Mouse (Mus musculus): Measurements from ENCODE around the gene Thrsp. TPM values are rescaled to one million over a fixed set of nuclear protein-coding genes. Genes with fewer than 3 reads are reported as not detected.

Thrsp gene
- polyA plus RNA-seq, 1 experiment from 2014 or later = 2.1 TPM

DNA sequence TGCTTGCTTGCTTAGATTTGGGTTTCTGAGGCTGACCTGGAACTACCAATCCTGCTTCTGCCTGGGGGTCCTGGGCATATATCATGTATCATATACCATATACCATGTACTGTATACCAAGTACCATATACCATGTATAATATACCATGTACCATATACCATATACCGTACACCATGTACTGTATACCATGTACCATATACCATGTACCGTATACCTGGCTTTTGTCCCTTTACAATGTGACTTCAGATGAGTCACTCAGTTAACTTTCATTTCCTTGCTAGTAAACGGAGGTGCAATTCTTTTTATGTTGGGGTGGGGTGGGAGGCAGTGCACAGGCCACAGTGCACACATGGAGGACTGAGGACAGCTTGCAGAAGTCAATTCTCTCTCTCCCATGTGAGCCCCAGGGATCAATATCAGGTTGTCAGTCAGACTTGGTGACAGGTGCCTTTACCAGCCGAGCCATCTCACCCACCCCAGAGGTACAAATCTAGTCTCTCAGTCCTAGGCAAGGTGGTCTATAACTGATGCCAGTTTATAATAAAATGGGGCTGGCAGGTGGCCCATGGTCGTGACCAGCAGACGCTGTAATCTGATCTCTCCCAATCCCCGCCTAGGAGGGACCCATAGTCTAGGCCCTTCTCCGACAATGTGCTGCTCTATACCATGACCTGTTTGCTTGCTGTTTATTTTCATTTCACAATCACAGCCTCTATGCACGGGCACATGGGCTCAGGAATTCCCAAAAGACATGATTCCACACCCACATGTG is 2.4 kb downstream of the Thrsp start:
- Histone ChIP-seq H3K27me3 (replicated peaks) (no peaks in the 10 kb centered on the region), H3K4me1 (peaks cover 5% of the 10 kb centered on the region; the same call in 1 of the 2 replicates), H3K9ac (replicated peaks) (no peak overlapping the region), H3K4me3 (replicated peaks) (no peak overlapping the region), H3K4me2 (no peak overlapping the region), H3K36me3 (peaks cover 18% of the 10 kb centered on the region), H3K9me3 (replicated peaks) (no peaks in the 10 kb centered on the region), H3K27ac (replicated peaks) (no peak overlapping the region)
- 68% methylated on average over 9 of the region's 9 CpGs for WGBS
- no peak for ATAC-seq (ENCODE audit: low FRiP score)

DNA sequence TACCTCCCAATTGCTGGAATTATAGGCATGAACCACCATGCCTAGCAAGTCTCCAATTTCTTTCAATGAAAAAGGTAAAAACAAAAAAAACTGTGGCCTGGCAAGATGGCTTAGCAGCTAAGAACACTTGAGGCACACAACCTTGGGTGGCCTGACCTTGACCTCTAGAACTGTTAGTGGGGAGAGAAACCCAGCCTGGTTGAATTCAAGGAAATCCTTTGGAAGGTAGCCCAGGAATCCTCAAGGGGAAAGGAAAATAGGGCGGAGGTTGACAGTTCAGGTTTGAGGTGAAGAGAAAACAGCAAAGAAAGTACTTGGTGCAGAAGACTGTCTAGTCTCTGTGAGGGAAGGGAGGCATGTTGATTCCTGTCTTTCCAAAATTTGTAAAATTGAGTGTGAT is 3.1 kb downstream of the Thrsp start:
- Histone ChIP-seq H3K27me3 (replicated peaks) (no peaks in the 10 kb centered on the region), H3K9ac (replicated peaks) (no peak overlapping the region), H3K4me3 (replicated peaks) (no peak overlapping the region), H3K4me2 (no peak overlapping the region), H3K9me3 (replicated peaks) (no peaks in the 10 kb centered on the region), H3K27ac (replicated peaks) (no peak overlapping the region), H3K4me1 (peaks cover 5% of the 10 kb centered on the region; the same call in 1 of the 2 replicates), H3K36me3 (peaks cover 25% of the 10 kb centered on the region)
- WGBS = 80% methylated on average over 1 of the region's 1 CpGs
- ATAC-seq (ENCODE audit: low FRiP score) = no peak

DNA sequence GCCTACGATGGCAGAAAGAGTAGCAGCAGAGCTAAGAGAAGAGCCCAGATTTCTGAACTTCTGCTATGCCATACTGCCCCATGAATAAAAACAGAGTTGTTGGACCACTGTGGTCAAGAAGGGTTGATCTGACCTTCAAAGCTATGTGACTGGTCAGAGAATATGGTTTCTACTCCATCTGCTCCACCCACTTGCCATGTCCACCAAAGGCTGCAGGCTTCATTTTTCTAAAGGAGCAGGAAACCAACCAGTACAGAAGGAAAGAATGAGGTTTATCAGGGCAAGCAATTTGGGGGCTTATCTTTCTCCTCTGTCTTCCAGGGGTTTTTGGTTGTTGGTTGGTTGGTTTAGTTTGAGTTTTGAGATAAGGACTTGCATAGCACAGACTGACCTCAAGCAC is 3.5 kb downstream of the Thrsp start:
- WGBS = 92% methylated on average over 1 of the region's 1 CpGs
- no peaks in the 10 kb centered on the region for H3K27me3 ChIP-seq (replicated peaks)
- peaks cover 5% of the 10 kb centered on the region; the same call in 1 of the 2 replicates for H3K4me1 ChIP-seq
- no peak overlapping the region for H3K4me2 ChIP-seq
- H3K9me3 ChIP-seq (replicated peaks) = no peaks in the 10 kb centered on the region
- H3K36me3 ChIP-seq = peaks cover 29% of the 10 kb centered on the region
- H3K4me3 ChIP-seq (replicated peaks) = no peak overlapping the region
- no peak for ATAC-seq (ENCODE audit: low FRiP score)
- no peak overlapping the region for H3K9ac ChIP-seq (replicated peaks)
- no peak overlapping the region for H3K27ac ChIP-seq (replicated peaks)

DNA sequence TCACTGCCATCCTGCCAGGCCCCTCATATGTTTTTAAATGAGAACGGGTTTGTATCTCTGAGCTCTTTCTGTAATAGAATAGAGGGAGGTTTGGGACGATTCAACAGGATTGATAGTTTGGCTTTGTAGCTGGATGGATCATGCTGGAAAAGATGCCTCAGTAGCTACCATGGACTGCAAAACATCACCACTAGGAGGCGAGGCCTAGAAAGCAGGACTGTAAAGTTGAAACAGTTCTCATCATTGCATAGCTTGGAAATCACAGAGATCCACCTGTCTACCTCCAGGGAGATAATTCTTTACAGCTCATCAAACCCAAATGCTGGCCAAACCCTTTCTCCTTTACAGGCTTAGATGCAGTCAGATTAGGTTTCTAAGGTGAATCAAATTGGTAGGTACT is 6.0 kb downstream of the Thrsp start:
- no peaks in the 10 kb centered on the region; the same call in 1 of the 2 replicates for H3K4me1 ChIP-seq
- no peak overlapping the region for H3K4me2 ChIP-seq
- H3K9me3 ChIP-seq (replicated peaks) = no peaks in the 10 kb centered on the region
- WGBS = 85% methylated on average over 3 of the region's 3 CpGs
- H3K27me3 ChIP-seq (replicated peaks) = no peaks in the 10 kb centered on the region
- H3K27ac ChIP-seq (replicated peaks) = no peak overlapping the region
- no peak for ATAC-seq (ENCODE audit: low FRiP score)
- H3K9ac ChIP-seq (replicated peaks) = no peak overlapping the region
- no peak overlapping the region for H3K4me3 ChIP-seq (replicated peaks)
- peaks cover 47% of the 10 kb centered on the region for H3K36me3 ChIP-seq

DNA sequence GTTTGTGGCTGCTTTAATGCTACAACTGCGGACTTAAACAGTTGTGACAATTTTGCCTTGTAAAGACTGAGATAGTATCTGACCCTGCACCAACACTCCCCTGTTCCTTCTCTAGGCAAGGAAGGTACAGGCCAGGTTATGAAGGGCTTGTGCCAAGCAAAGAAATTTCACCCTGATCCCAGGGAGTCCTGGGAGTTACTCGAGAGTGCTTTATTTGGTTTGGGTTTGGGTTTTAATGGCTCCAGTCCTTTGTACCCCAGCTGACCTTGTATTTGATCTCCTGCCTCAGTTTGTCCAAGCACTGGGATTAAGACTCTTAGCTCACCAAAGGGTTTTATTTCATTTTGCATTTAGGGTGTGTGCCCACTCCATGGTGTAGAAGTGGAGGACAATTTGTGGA is 6.4 kb downstream of the Thrsp start:
- Histone ChIP-seq H3K4me1 (no peaks in the 10 kb centered on the region; the same call in 1 of the 2 replicates), H3K36me3 (peaks cover 47% of the 10 kb centered on the region), H3K27ac (replicated peaks) (no peak overlapping the region), H3K27me3 (replicated peaks) (no peaks in the 10 kb centered on the region), H3K4me3 (replicated peaks) (no peak overlapping the region), H3K9ac (replicated peaks) (no peak overlapping the region), H3K4me2 (no peak overlapping the region), H3K9me3 (replicated peaks) (no peaks in the 10 kb centered on the region)
- ATAC-seq (ENCODE audit: low FRiP score) = no peak
- WGBS = 96% methylated on average over 2 of the region's 2 CpGs

DNA sequence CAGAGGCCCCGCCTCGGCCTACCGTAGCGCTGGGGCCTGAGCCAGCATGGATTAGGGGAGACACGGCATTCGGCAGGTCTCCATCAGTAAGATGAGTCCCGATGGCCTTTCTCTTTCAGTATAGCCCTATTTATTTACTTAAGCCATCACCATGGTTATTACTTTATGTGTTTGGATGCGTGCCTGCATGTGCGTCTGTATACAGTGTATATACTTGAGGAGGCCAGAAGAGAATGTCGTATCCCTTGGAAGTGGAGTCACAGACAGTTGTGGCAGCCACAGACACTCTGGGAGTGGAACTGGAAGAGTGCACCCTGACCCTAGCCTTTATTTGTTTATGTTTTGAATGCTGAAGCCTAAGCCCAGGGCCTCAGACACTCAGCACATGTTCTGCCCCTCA is 10.4 kb downstream of the Thrsp start:
- Histone ChIP-seq H3K36me3 (peaks cover 47% of the 10 kb centered on the region), H3K4me2 (no peak overlapping the region), H3K4me3 (replicated peaks) (no peak overlapping the region), H3K9ac (replicated peaks) (no peak overlapping the region), H3K27ac (replicated peaks) (no peak overlapping the region), H3K27me3 (replicated peaks) (no peaks in the 10 kb centered on the region), H3K9me3 (replicated peaks) (no peaks in the 10 kb centered on the region), H3K4me1 (peaks cover 4% of the 10 kb centered on the region)
- 66% methylated on average over 10 of the region's 10 CpGs for WGBS
- ATAC-seq (ENCODE audit: low FRiP score) = no peak

DNA sequence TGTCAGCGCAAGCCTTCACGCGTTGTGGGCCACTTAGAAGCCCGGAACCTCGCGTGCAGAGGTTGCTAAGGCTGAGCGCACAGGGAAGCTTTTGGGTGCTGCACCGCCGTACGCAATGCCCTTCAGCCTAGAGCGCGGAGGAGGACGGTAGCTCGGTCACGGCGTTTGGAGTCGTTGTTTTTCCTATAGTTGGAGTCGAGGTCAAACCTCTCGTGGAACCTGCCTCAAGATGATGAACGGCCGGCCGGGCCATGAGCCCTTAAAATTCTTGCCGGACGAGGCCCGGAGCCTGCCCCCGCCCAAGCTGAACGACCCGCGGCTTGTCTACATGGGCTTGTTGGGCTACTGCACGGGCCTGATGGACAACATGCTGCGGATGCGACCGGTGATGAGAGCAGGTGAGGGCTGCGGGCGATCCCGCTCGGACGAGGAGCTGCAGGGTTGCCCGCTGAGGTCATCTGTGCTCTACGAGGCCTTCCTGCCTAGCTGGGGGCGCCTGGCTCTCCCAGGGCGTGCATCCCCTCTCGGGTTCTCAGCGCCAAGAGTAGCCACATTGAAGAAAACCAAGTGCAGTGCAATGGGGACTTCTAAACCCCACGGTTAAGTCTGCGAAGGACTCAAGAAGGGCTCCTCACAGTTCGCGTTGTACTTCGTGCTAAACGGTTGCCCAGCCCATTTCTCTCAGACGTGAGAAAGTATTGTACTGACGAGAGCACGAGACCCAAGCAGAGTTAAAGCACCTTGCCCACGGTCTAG is 17.4 kb downstream of the Thrsp start, which contains the start of gene Ndufc2:
TSS of gene Ndufc2 (plus strand) at position 44 of the 756 bp plus-strand sequence.
- Histone ChIP-seq H3K4me3 (replicated peaks) (peak within 1 kb of the TSS; percentile 89), H3K9ac (replicated peaks) (peak within 1 kb of the TSS; percentile 97), H3K9me3 (replicated peaks) (no peaks in the 10 kb centered on the region), H3K36me3 (no peaks in the 10 kb centered on the region; the same call in none of the 2 replicates), H3K4me1 (peaks cover 26% of the 10 kb centered on the region), H3K27me3 (replicated peaks) (no peaks in the 10 kb centered on the region), H3K4me2 (peak within 1 kb of the TSS; percentile 74), H3K27ac (replicated peaks) (peak within 1 kb of the TSS; percentile 80)
- ATAC-seq (ENCODE audit: low FRiP score) = peak; percentile 95
- WGBS = under 1% methylated on average over 54 of the region's 54 CpGs

DNA sequence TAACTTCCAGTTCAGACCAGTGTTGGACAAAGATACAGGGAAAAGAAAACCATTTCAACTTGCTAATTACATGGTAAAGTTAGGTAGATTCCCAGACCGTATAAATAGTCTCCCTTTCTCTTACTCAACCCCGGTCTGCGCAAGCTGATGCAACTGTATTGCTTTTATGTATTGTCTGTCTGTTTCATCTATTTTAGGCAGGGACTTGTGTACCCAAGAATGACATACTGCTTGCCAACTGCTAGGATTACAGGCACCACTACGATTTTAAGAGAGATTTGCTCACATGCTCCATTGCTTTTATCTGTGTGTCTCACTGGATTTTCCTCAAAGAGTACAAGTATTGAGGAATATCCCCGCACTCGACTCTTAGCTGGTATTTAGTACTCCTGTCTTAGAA is 18.6 kb downstream of the Thrsp start:
- Histone ChIP-seq H3K27me3 (replicated peaks) (no peaks in the 10 kb centered on the region), H3K9ac (replicated peaks) (no peak overlapping the region), H3K9me3 (replicated peaks) (no peaks in the 10 kb centered on the region), H3K4me1 (peaks cover 24% of the 10 kb centered on the region), H3K4me2 (no peak overlapping the region), H3K27ac (replicated peaks) (no peak overlapping the region), H3K36me3 (no peaks in the 10 kb centered on the region; the same call in none of the 2 replicates), H3K4me3 (replicated peaks) (no peak overlapping the region)
- ATAC-seq (ENCODE audit: low FRiP score) = no peak
- 91% methylated on average over 6 of the region's 6 CpGs for WGBS

DNA sequence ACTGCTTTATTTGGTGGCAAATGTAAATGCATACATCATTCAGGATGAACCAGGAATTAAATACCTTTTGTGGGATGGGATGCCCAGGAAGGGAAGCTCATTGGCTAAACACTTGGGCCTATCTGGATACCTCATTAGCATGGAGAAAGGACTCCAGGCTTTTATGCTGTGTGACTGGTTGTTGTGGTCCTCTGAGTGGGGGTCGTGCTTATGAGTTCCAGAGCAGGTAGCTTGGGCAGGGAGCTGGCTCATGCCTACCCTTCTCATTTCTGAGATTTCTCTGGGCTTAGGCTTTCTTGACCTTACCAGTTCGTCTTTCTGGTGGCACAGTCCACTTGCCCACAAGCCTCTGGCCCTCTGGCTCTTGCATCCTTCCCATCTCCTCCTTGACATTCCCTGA is 23.2 kb downstream of the Thrsp start:
- no peak overlapping the region for H3K9ac ChIP-seq (replicated peaks)
- peaks cover 7% of the 10 kb centered on the region; the same call in 1 of the 2 replicates for H3K36me3 ChIP-seq
- no peak for ATAC-seq (ENCODE audit: low FRiP score)
- no peak overlapping the region for H3K27ac ChIP-seq (replicated peaks)
- no peak overlapping the region for H3K4me2 ChIP-seq
- H3K9me3 ChIP-seq (replicated peaks) = no peaks in the 10 kb centered on the region
- WGBS = 86% methylated on average over 2 of the region's 2 CpGs
- H3K27me3 ChIP-seq (replicated peaks) = no peaks in the 10 kb centered on the region
- no peak overlapping the region for H3K4me3 ChIP-seq (replicated peaks)
- H3K4me1 ChIP-seq = peaks cover under 1% of the 10 kb centered on the region; the same call in 1 of the 2 replicates

DNA sequence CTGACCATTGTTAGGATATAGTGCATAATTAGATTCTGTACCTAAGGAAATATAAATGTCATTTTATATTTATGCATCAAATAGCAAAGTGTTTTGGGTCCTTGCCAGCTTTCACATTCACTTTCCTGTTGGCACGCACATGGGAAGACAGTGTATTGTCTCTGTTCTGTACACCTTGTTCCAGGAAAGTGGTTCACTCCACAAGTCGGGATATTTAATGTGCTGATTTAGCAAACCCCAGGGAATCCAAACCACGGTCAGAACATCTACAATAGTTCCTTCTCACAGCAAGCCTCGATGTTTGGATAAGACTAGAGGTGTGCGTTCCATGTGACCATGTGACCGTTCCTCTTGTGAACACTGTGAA is 25.5 kb downstream of the Thrsp start:
- H3K4me3 ChIP-seq (replicated peaks) = no peak overlapping the region
- peaks cover 21% of the 10 kb centered on the region for H3K36me3 ChIP-seq
- H3K4me1 ChIP-seq = no peaks in the 10 kb centered on the region
- no peaks in the 10 kb centered on the region for H3K9me3 ChIP-seq (replicated peaks)
- WGBS = 56% methylated on average over 6 of the region's 6 CpGs
- no peak overlapping the region for H3K27ac ChIP-seq (replicated peaks)
- ATAC-seq (ENCODE audit: low FRiP score) = no peak
- H3K27me3 ChIP-seq (replicated peaks) = no peaks in the 10 kb centered on the region
- no peak overlapping the region for H3K4me2 ChIP-seq
- H3K9ac ChIP-seq (replicated peaks) = no peak overlapping the region

DNA sequence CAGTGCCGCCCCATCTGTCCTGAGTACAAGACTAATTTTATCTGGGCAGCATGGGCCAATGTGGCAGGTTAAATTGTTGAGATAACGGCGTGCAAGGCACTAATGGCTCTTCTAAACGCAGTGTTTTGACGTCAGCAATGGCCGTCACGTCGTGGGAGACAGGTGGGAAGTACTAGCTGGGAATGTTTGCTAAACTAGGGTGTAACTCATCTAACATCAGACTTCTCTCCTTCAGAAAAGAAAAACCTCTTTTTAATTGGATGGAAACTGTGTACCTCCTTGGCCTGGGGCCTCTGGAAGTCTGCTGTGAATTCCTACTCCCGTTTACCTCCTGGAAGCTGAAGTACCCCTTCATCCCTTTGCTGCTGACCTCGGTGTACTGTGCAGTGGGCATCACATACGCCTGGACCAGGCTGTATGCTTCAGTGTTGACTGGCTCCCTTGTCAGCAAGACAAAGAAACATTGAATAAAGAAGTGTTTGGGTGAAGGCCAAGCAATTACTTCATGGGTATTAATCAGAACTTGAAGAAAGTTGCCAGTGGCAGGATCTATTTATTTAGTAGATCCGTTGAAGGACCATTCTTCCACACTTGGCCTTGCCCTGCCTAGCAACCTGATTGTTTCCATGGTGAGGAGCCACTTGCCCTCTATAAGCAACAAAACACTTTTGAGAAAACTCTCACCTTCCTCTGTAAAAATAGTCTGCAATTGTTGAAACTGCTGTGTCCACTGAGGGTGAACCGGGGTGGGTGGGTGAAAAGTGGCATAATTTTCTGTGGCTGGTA is 26.0 kb downstream of the Thrsp start:
- Histone ChIP-seq H3K4me2 (no peak overlapping the region), H3K4me3 (replicated peaks) (no peak overlapping the region), H3K36me3 (peaks cover 27% of the 10 kb centered on the region), H3K4me1 (no peaks in the 10 kb centered on the region), H3K27ac (replicated peaks) (peak overlapping the region; percentile 15; the same call in 1 of the 2 replicates), H3K9ac (replicated peaks) (no peak overlapping the region), H3K9me3 (replicated peaks) (no peaks in the 10 kb centered on the region), H3K27me3 (replicated peaks) (no peaks in the 10 kb centered on the region)
- peak; percentile 87 for ATAC-seq (ENCODE audit: low FRiP score)
- 49% methylated on average over 13 of the region's 13 CpGs for WGBS
